Mouse (Mus musculus): ENCODE results near the gene Ptch1. TPM values are rescaled to one million over a fixed set of nuclear protein-coding genes. Genes with fewer than 3 reads are reported as not detected.

Gene Ptch1
- polyA plus RNA-seq, 1 experiment from 2014 or later, result 17.3 TPM

DNA sequence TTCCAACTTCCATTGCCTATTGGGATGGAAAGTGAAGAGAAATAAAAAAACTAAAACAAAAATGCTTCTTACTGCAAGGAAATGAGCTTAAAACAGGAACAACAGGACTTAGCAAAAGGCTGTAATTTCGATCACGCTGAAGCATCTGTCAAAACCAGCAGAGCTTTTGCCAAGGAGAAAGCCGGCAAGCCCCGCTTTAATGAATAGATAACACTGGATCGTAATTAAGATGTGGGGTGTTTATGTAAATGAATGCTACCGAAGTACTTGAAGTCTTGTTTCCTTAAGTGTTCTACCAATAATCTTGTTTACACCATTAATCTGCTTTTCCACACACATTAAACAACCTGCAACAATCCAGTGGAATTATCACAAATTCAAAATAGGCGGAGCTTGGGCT lies 28.1 kb downstream of the Ptch1 start:
- H3K27me3 ChIP-seq, result no peaks in the 10 kb centered on the region
- H3K9me3 ChIP-seq (replicated peaks), result no peaks in the 10 kb centered on the region
- H3K4me3 ChIP-seq (replicated peaks), result no peak overlapping the region
- peaks cover 76% of the 10 kb centered on the region for H3K36me3 ChIP-seq
- H3K4me2 ChIP-seq, result no peak overlapping the region
- H3K4me1 ChIP-seq, result peaks cover 52% of the 10 kb centered on the region
- H3K27ac ChIP-seq, result peak overlapping the region; percentile 11; the same call in 1 of the 2 replicates
- no peak for ATAC-seq (replicated peaks; ENCODE audit: low FRiP score)
- 76% methylated on average over 7 of the region's 7 CpGs for WGBS
- H3K9ac ChIP-seq, result no peak overlapping the region

DNA sequence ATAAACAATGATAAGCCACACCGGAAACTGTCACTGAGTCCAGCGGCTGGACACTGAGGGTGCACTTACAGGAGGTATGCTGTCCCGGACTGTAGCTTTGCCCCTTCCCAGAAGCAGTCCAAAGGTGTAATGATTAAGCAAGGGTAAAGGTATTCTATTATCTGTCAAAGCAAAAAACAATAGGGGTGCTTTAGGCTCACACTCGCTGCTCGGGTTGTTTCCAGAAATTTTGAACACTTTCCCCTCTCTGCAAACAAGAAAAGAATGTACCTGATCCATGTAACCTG lies 28.5 kb downstream of the Ptch1 start:
- 55% methylated on average over 5 of the region's 5 CpGs for WGBS
- Histone ChIP-seq H3K9ac (no peak overlapping the region), H3K27ac (0 out of 2 replicates have a peak overlapping the region, but pooled peaks have one; percentile 11), H3K9me3 (replicated peaks) (no peaks in the 10 kb centered on the region), H3K4me2 (no peak overlapping the region), H3K4me1 (peaks cover 48% of the 10 kb centered on the region), H3K4me3 (replicated peaks) (no peak overlapping the region), H3K27me3 (no peaks in the 10 kb centered on the region), H3K36me3 (peaks cover 77% of the 10 kb centered on the region)
- no peak for ATAC-seq (replicated peaks; ENCODE audit: low FRiP score)

DNA sequence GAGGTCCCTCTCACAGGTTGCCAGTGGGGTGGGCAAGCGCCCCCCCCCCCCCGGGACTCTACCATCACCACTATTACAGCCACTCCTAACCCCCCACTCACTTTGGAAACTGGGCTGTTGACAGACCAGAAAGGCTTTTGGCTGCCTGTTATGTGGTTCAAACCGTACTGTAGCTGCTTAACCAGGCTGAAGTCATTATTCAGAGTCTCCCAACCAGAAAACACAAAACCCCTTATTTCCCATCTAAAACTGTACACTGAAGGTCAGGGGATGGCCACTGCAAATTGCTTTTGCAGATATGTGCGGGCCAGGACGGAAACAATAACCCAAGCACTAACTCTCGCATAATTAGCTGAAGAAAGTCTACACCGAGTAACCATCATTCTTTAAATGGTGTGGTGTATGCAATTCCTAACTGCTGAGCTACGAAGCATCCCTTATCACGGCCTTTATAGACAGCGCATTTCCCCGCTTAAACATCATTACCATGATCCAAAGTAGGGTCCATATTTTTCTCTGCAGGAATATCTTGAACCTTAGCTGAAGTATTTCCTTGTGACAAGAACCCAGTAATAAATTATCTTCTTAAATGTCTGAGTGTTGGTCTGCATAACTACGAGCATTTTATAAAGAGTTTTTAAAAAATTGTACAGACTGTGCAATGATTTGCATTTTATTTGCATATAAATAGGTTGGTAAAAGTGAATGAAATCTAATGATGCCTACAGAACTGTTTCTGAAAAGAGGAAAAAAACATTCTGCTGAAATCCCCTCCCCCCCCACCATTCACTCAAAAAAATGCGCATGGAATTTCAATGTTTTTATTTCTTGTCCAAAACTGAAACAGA lies 29.1 kb downstream of the Ptch1 start:
- H3K9me3 ChIP-seq (replicated peaks), result no peaks in the 10 kb centered on the region
- no peak overlapping the region for H3K4me3 ChIP-seq (replicated peaks)
- H3K9ac ChIP-seq, result no peak overlapping the region
- 0 out of 2 replicates have a peak overlapping the region, but pooled peaks have one; percentile 29 for H3K27ac ChIP-seq
- peaks cover 83% of the 10 kb centered on the region for H3K36me3 ChIP-seq
- no peak overlapping the region for H3K4me2 ChIP-seq
- no peaks in the 10 kb centered on the region for H3K27me3 ChIP-seq
- ATAC-seq (replicated peaks; ENCODE audit: low FRiP score), result no peak
- 63% methylated on average over 13 of the region's 13 CpGs for WGBS
- peaks cover 42% of the 10 kb centered on the region for H3K4me1 ChIP-seq

DNA sequence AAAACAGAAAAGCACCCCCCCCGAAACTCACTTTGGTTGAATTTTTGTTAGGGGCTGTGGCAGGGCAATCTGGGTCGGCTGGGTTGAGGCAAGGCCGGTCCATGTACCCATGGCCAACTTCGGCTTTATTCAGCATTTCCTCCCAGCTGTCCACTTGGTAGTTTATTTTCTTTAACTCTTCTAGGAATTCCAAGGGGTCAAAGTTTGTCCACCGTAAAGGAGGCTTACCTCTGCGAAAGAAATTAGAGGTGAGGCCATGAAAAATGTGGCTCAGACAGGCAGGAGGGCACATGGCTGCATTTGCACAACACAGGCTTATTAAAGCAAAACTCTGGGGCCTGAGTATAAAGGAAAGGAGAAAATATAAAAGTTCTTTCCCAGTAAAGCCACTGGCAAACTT lies 29.9 kb downstream of the Ptch1 start:
- 38% methylated on average over 6 of the region's 6 CpGs for WGBS
- H3K36me3 ChIP-seq, result peaks cover 92% of the 10 kb centered on the region

DNA sequence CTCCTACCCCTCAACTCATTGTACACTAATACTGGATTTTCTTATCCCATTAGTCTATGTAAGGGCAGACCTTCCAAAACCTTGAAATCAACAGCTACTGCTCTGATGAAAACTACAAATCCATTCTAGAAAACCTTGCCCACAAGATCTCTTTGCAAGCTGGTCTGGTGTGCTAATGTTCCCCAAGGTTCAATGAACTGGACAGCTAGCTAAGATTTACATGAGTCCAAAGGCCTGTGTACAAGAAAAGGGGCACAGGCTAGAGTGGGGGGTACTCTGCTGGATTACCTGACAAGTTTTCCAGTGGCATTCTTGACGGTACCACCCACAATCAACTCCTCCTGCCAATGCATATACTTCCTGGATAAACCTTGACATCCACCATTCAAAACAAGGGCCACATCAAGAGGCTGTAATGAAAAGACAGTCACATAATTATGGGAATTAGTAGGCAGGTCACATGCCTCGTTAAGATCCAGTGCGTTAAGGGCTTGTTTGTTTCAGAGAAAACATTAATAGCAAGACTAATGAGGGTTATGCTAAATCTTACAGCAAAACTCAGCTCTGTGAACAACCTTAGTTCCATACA lies 30.5 kb downstream of the Ptch1 start:
- H3K27me3 ChIP-seq, result no peaks in the 10 kb centered on the region
- H3K4me1 ChIP-seq, result peaks cover 32% of the 10 kb centered on the region
- no peak overlapping the region for H3K9ac ChIP-seq
- no peak overlapping the region for H3K27ac ChIP-seq
- no peak overlapping the region for H3K4me2 ChIP-seq
- no peak for ATAC-seq (replicated peaks; ENCODE audit: low FRiP score)
- no peak overlapping the region for H3K4me3 ChIP-seq (replicated peaks)
- no peaks in the 10 kb centered on the region for H3K9me3 ChIP-seq (replicated peaks)
- peaks cover 93% of the 10 kb centered on the region for H3K36me3 ChIP-seq
- WGBS, result 85% methylated on average over 3 of the region's 3 CpGs

More for the DNA sequence above, 29.9 kb downstream of the Ptch1 start:
- Histone ChIP-seq H3K4me1 (peaks cover 33% of the 10 kb centered on the region), H3K9ac (no peak overlapping the region), H3K9me3 (replicated peaks) (no peaks in the 10 kb centered on the region), H3K27me3 (no peaks in the 10 kb centered on the region), H3K4me3 (replicated peaks) (no peak overlapping the region), H3K4me2 (no peak overlapping the region), H3K27ac (no peak overlapping the region)
- ATAC-seq (replicated peaks; ENCODE audit: low FRiP score), result no peak

DNA sequence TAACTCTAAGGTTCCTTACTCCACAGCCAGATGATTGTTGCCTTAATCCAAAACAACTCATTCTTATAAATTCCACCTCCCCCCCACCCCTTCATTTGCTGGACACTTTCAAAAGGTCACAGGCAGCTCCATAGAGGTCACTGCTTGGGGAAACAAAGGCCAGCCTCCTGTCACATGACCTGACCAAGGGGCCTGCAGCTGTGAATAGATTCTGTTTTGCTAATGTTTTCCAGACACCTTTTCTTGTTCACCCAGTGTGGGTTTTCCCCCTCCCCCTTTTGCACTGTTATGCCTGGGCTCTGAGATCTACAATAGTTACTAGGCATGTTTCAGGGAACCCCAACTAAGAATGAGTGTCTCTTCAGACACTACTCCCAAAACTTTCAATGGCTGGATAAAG lies 31.9 kb downstream of the Ptch1 start:
- Histone ChIP-seq H3K36me3 (peaks cover 96% of the 10 kb centered on the region), H3K9ac (no peak overlapping the region)
- no peak for ATAC-seq (replicated peaks; ENCODE audit: low FRiP score)

DNA sequence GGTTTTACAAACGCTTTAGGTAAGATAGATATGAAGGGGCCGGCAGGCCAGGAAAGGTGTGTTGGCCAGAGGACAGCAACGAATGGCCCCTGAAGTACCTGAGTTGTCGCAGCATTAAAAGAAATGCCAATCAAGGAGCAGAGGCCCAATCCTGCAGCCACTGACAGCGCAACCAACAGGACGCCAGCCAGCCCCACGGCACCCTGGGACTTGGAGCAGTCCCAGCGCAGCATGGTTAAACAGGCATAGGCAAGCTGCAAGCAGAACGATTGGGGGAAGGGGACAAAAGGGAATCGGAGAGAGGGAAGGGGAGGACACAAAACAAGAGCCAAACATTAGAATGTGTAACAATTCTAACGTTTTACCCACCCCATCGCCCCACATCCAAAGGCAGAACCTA lies 32.8 kb downstream of the Ptch1 start:
- WGBS, result 90% methylated on average over 12 of the region's 12 CpGs
- Histone ChIP-seq H3K36me3 (peaks cover 96% of the 10 kb centered on the region), H3K4me3 (replicated peaks) (no peak overlapping the region), H3K4me1 (peaks cover 21% of the 10 kb centered on the region), H3K9ac (no peak overlapping the region), H3K27ac (no peak overlapping the region), H3K4me2 (no peak overlapping the region), H3K27me3 (no peaks in the 10 kb centered on the region), H3K9me3 (replicated peaks) (no peaks in the 10 kb centered on the region)
- ATAC-seq (replicated peaks; ENCODE audit: low FRiP score), result no peak

More for the DNA sequence above, 31.9 kb downstream of the Ptch1 start:
- peaks cover 30% of the 10 kb centered on the region for H3K4me1 ChIP-seq
- no peak overlapping the region for H3K4me3 ChIP-seq (replicated peaks)
- H3K27ac ChIP-seq, result no peak overlapping the region
- H3K9me3 ChIP-seq (replicated peaks), result no peaks in the 10 kb centered on the region
- H3K4me2 ChIP-seq, result no peak overlapping the region
- no peaks in the 10 kb centered on the region for H3K27me3 ChIP-seq

DNA sequence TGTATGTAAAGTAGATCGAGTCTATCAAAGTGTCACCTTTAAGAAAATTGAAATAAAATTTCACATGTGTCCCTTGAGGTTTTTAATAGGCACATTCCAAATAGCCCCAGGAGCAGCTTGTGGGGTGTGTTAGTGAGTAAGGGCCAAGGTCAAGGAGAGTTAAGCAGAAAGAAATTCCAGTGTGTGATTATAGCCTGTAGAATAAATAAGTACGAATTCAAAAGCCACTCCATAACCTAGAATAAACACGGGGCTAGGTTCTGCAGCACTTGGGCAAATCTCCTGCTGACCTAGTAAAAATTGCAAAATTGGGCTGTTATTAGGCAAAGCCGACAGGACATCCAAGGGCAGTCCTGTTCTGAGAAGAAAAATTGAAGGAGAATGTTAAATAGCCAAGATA lies 38.4 kb downstream of the Ptch1 start:
- Histone ChIP-seq H3K4me1 (peaks cover 4% of the 10 kb centered on the region; the same call in 1 of the 2 replicates), H3K9me3 (replicated peaks) (no peaks in the 10 kb centered on the region), H3K9ac (no peak overlapping the region), H3K36me3 (peaks cover 100% of the 10 kb centered on the region), H3K27ac (no peak overlapping the region), H3K4me3 (replicated peaks) (no peak overlapping the region), H3K27me3 (no peaks in the 10 kb centered on the region), H3K4me2 (no peak overlapping the region)
- ATAC-seq (replicated peaks; ENCODE audit: low FRiP score), result no peak
- 82% methylated on average over 4 of the region's 4 CpGs for WGBS

DNA sequence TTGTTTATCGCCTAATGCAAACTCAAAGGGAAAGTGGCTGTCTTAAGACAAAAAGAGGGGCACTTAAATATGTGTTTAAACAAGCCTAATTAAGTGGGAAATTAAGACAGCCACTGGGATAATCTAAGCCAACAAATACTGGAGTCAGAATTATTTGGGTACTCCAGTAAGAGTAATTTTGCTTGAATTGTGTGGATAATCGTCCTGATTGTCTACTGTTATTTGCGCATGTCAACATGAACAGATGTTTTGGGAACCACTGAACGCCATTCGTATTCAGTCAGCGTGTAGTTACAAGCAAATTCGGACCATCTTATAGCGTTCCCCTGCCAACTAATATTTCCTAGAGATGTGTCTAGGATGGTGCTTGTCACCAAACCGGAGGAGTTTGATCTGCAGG lies 42.5 kb downstream of the Ptch1 start:
- Histone ChIP-seq H3K27ac (no peak overlapping the region), H3K36me3 (peaks cover 100% of the 10 kb centered on the region), H3K4me1 (peaks cover 37% of the 10 kb centered on the region), H3K4me3 (replicated peaks) (no peak overlapping the region), H3K9ac (no peak overlapping the region), H3K27me3 (no peaks in the 10 kb centered on the region), H3K4me2 (no peak overlapping the region), H3K9me3 (replicated peaks) (no peaks in the 10 kb centered on the region)
- ATAC-seq (replicated peaks; ENCODE audit: low FRiP score), result no peak
- WGBS, result 83% methylated on average over 9 of the region's 9 CpGs

DNA sequence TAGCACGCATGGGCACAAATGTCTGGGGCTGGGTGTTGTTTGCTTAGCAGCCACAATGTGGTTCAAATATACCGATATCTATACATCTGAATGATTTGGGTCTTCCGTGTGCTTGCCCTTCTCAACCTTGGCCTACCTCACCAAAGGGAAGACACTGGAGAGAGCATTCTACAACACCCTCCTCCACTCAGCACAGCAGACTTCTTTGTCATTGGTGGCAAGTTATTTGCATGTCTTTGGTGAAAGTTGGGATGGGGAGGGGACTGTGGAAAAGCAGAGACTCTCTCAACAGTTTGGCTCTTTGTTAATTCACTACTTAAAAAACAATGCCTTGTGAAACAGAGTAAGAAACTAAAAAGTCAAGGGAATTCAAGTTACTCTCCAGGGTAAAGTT lies 43.0 kb downstream of the Ptch1 start:
- no peak overlapping the region for H3K4me2 ChIP-seq
- H3K27me3 ChIP-seq, result no peaks in the 10 kb centered on the region
- H3K4me3 ChIP-seq (replicated peaks), result no peak overlapping the region
- H3K9ac ChIP-seq, result no peak overlapping the region
- 54% methylated on average over 3 of the region's 3 CpGs for WGBS
- H3K27ac ChIP-seq, result no peak overlapping the region
- H3K4me1 ChIP-seq, result peaks cover 42% of the 10 kb centered on the region
- ATAC-seq (replicated peaks; ENCODE audit: low FRiP score), result no peak
- no peaks in the 10 kb centered on the region for H3K9me3 ChIP-seq (replicated peaks)
- H3K36me3 ChIP-seq, result peaks cover 100% of the 10 kb centered on the region

DNA sequence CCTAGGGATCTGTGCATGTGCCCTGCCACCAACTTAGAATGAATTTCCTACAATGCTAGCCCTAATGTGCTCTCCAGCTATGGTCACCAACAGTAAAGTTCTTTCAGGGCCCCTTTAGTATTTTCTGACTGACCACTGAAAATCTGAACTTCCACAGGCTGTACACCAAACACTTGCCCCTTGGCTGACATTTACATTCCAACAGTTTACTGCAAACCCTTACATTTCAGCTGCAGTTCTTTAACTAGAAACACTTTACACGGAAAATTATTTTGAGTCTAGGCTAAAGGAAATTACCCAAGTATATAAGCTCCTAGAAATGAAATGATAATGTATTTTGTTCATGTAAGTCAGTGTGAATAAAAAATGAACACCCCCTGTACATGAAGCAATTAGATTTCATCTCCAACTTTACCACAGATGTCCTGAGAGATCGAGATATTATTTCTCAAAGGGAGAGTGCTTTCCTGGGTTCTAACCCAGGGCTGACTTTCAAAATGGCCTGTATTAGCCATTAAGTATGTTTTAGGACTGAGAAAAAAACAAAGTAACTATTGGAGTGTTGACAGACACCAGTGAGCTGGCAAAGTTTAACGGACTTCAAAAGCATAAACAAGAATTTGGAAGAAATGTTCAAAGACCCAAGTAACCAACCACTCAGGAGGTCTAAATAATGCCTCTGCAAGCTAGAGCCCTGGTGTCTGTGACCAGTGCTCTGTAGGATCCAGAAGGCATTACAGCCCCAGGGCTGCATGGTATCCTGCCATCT lies 43.6 kb downstream of the Ptch1 start:
- no peak for ATAC-seq (replicated peaks; ENCODE audit: low FRiP score)
- H3K4me1 ChIP-seq, result peaks cover 48% of the 10 kb centered on the region
- no peaks in the 10 kb centered on the region for H3K27me3 ChIP-seq
- no peaks in the 10 kb centered on the region for H3K9me3 ChIP-seq (replicated peaks)
- H3K36me3 ChIP-seq, result peaks cover 100% of the 10 kb centered on the region
- H3K4me2 ChIP-seq, result no peak overlapping the region
- no peak overlapping the region for H3K27ac ChIP-seq
- H3K4me3 ChIP-seq (replicated peaks), result no peak overlapping the region
- H3K9ac ChIP-seq, result no peak overlapping the region
- 51% methylated on average over 3 of the region's 3 CpGs for WGBS

DNA sequence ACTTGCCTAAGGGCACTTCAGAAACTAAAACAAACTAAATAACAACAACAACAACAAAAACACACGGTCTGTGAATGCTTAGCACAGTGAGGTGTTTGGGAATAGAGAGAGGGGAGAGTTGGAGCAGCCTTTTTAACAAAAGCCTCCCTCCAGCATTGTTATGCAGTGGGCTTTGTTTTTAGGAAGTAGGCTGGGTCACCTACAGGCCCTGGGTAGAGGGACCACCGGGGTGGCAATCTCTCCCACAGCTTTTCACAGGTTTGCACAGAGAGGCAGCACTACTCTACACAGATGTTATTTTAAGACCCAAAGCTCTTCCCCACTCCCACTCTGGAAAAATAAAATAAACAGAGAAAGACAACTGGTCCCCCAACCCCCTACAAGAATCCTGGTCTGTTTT lies 44.5 kb downstream of the Ptch1 start:
- H3K4me3 ChIP-seq (replicated peaks), result no peak overlapping the region
- H3K9ac ChIP-seq, result no peak overlapping the region
- peaks cover 56% of the 10 kb centered on the region for H3K4me1 ChIP-seq
- no peak for ATAC-seq (replicated peaks; ENCODE audit: low FRiP score)
- no peak overlapping the region for H3K4me2 ChIP-seq
- H3K9me3 ChIP-seq (replicated peaks), result no peaks in the 10 kb centered on the region
- H3K27me3 ChIP-seq, result no peaks in the 10 kb centered on the region
- WGBS, result 20% methylated on average over 2 of the region's 2 CpGs
- H3K36me3 ChIP-seq, result peaks cover 100% of the 10 kb centered on the region
- H3K27ac ChIP-seq, result no peak overlapping the region; the same call in 1 of the 2 replicates

Measured in kidney, embryonic 15.5 days (tissue).